ENCODE assay signal across 21 mouse cellular contexts in the genomic region with DNA sequence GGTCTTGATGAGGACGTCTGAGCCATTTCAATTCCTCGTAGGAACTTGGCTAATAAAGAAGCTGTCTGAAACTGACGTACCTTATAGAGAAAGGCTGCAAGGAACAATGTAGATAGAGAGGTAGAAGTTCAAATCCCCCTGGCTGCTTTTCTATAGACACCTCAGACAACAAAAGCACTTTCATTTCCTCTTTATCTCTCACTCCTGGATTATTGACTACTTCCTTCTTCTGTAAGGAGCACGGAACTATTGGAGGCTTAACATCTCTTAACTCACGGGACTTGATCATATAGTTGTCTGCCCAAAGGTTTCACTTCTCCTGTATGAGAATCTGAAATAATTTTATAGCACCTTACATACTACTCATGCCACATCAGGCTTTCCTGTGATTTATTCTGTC. TPM values are rescaled to one million over a fixed set of nuclear protein-coding genes. Genes with fewer than 3 reads are reported as not detected.
DNase-seq lines count a peak whose midpoint lies in the region; ATAC-seq and TF ChIP-seq lines count a peak whose summit lies in the region.
"Had no signal": no experiment of that assay in that cellular context is flagged by ENCODE, and none has a peak within 500 bp of the region (broad histone marks: within the 10 kb centered on the region; RNA-seq: fewer than 3 reads in every experiment).

No protein-coding gene starts in this region.

- TF ChIP-seq CTCF in midbrain, postnatal 0 days (IDR thresholded peaks at IDR 0.05) = no peak
- no peak for TF ChIP-seq CTCF in CH12.LX (conservative IDR thresholded peaks at IDR 0.05 in 1 of 2, IDR thresholded peaks at IDR 0.05 in 1 of 2; ENCODE audit: low read depth in 2 of 2, low read length in 2 of 2)
- TF ChIP-seq CTCF in stomach, postnatal 0 days (IDR thresholded peaks at IDR 0.05; ENCODE audit: low read depth) = no peak

- H3K9me3 ChIP-seq in midbrain, embryonic 11.5 days (ENCODE audit: control insufficient read depth, low read length) = no peaks in the 10 kb centered on the region
- H3K9me3 ChIP-seq in midbrain, postnatal 0 days (ENCODE audit: low read length) = no peaks in the 10 kb centered on the region
- peaks cover 79% of the 10 kb centered on the region for H3K9me3 ChIP-seq in CH12.LX (replicated peaks; ENCODE audit: low read length)
- H3K9me3 ChIP-seq in stomach, postnatal 0 days (ENCODE audit: control insufficient read depth, low read length) = no peaks in the 10 kb centered on the region
- H3K9me3 ChIP-seq: embryonic facial prominence, embryonic 13.5 days; forebrain, embryonic 12.5 days; heart, embryonic 10.5 days; hindbrain, embryonic 10.5 days had no signal

- H3K27ac ChIP-seq in midbrain, embryonic 11.5 days (ENCODE audit: low read depth, low read length) = no peak overlapping the region
- no peak overlapping the region for H3K27ac ChIP-seq in midbrain, postnatal 0 days (ENCODE audit: low read depth, low read length)
- no peak overlapping the region for H3K27ac ChIP-seq in CH12.LX (ENCODE audit: insufficient read depth, low read depth)
- no peak overlapping the region for H3K27ac ChIP-seq in stomach, postnatal 0 days (replicated peaks)
- H3K27ac ChIP-seq: embryonic facial prominence, embryonic 13.5 days; forebrain, embryonic 12.5 days; heart, embryonic 10.5 days; hindbrain, embryonic 10.5 days; hindbrain, embryonic 14.5 days had no signal

- H3K36me3 ChIP-seq in midbrain, embryonic 11.5 days (ENCODE audit: control insufficient read depth, insufficient read depth, low read length) = no peaks in the 10 kb centered on the region
- H3K36me3 ChIP-seq in midbrain, postnatal 0 days (ENCODE audit: insufficient read depth, low read length) = no peaks in the 10 kb centered on the region
- H3K36me3 ChIP-seq in CH12.LX (replicated peaks in 1 of 2; ENCODE audit: control insufficient read depth in 1 of 2, insufficient read depth in 1 of 2, low read length in 1 of 2) = no peaks in the 10 kb centered on the region
- no peaks in the 10 kb centered on the region for H3K36me3 ChIP-seq in splenic B cell, adult 2 months (ENCODE audit: control insufficient read depth, insufficient read depth, low read length, poor library complexity, severe bottlenecking)
- H3K36me3 ChIP-seq in stomach, postnatal 0 days (ENCODE audit: control insufficient read depth, insufficient read depth, low read length) = no peaks in the 10 kb centered on the region
- H3K36me3 ChIP-seq: embryonic facial prominence, embryonic 13.5 days; forebrain, embryonic 12.5 days; heart, embryonic 10.5 days; hindbrain, embryonic 10.5 days had no signal

- DNase-seq in midbrain, embryonic 11.5 days (ENCODE audit: low spot score, missing footprints) = peak; percentile 21
- no peak for DNase-seq in midbrain, postnatal 0 days (ENCODE audit: low spot score)
- no peak for DNase-seq in CH12.LX (ENCODE audit: extremely low read depth)
- DNase-seq in splenic B cell, adult 2 months (ENCODE audit: low read depth, low spot score) = peak; percentile 83
- no peak for DNase-seq in urinary bladder, postnatal 14 days (ENCODE audit: low spot score)
- DNase-seq in stomach, postnatal 0 days (ENCODE audit: low spot score) = no peak
- DNase-seq: adrenal gland, postnatal 10 days; cerebellum, adult 11-12 months; cerebellum, adult 9-10 months; cerebellum, postnatal 25 days; gastrocnemius, postnatal 14 days; heart, adult 18-20 months had no signal

- H3K4me1 ChIP-seq in midbrain, embryonic 11.5 days (ENCODE audit: control insufficient read depth, insufficient read depth, low read length) = no peaks in the 10 kb centered on the region; the same call in 1 of the 2 replicates
- H3K4me1 ChIP-seq in midbrain, postnatal 0 days (ENCODE audit: insufficient read depth, low read length) = no peaks in the 10 kb centered on the region
- no peaks in the 10 kb centered on the region for H3K4me1 ChIP-seq in CH12.LX (ENCODE audit: control insufficient read depth in 1 of 2, insufficient read depth in 2 of 2)
- H3K4me1 ChIP-seq in stomach, postnatal 0 days (replicated peaks; ENCODE audit: control insufficient read depth, insufficient read depth) = no peaks in the 10 kb centered on the region

- no peak for TF ChIP-seq EP300 in CH12.LX (IDR thresholded peaks at IDR 0.05; ENCODE audit: low read length)
- TF ChIP-seq EP300 in stomach, postnatal 0 days (optimal IDR thresholded peaks at IDR 0.05) = no peak

- H3K27me3 ChIP-seq in midbrain, embryonic 11.5 days (ENCODE audit: control insufficient read depth, insufficient read depth, low read length) = peaks cover 2% of the 10 kb centered on the region; the same call in 1 of the 2 replicates
- H3K27me3 ChIP-seq in midbrain, postnatal 0 days (ENCODE audit: insufficient read depth, low read length) = 0 out of 2 replicates have a peak, but pooled peaks cover 2% of the 10 kb centered on the region
- no peaks in the 10 kb centered on the region for H3K27me3 ChIP-seq in CH12.LX (replicated peaks)
- H3K27me3 ChIP-seq in splenic B cell, adult 2 months (ENCODE audit: control insufficient read depth, insufficient read depth, low read length, poor library complexity, severe bottlenecking) = no peaks in the 10 kb centered on the region
- H3K27me3 ChIP-seq in stomach, postnatal 0 days (ENCODE audit: control insufficient read depth, insufficient read depth, low read length) = no peaks in the 10 kb centered on the region
- H3K27me3 ChIP-seq: embryonic facial prominence, embryonic 13.5 days had no signal

- in situ Hi-C loops in CH12.LX (cut with MboI; ENCODE audit: low pct_ligation_motif_present, low pct_unique_long_range_greater_than_20kb, low sequenced_read_pairs) = no loop called here

- TF ChIP-seq RAD21 in CH12.LX (IDR thresholded peaks at IDR 0.05; ENCODE audit: low read depth, low read length) = no peak

- no peak overlapping the region for H3K9ac ChIP-seq in midbrain, embryonic 11.5 days (ENCODE audit: low read length)
- no peak overlapping the region for H3K9ac ChIP-seq in midbrain, postnatal 0 days (replicated peaks; ENCODE audit: low read length, poor library complexity, severe bottlenecking)
- H3K9ac ChIP-seq in CH12.LX (ENCODE audit: insufficient read depth, low read depth) = no peak overlapping the region
- no peak overlapping the region for H3K9ac ChIP-seq in stomach, postnatal 0 days (ENCODE audit: low read length)
- H3K9ac ChIP-seq: embryonic facial prominence, embryonic 13.5 days; forebrain, embryonic 12.5 days; hindbrain, embryonic 14.5 days had no signal

- TF ChIP-seq POLR2A in CH12.LX (IDR thresholded peaks at IDR 0.05; ENCODE audit: low read depth, low read length) = no peak

- WGBS in midbrain, embryonic 11.5 days = 61% methylated on average over 5 of the region's 5 CpGs
- 69% methylated on average over 5 of the region's 5 CpGs for WGBS in midbrain, postnatal 0 days
- WGBS in stomach, postnatal 0 days = 66% methylated on average over 5 of the region's 5 CpGs

- dilution Hi-C loops in CH12.LX (cut with MboI; ENCODE audit: extremely low pct_ligation_motif_present, extremely low pct_unique_long_range_greater_than_20kb, low sequenced_read_pairs) = no loop called here

- H3K4me2 ChIP-seq in midbrain, embryonic 11.5 days = no peak overlapping the region
- H3K4me2 ChIP-seq in midbrain, postnatal 0 days (ENCODE audit: low read depth, low read length, poor library complexity, severe bottlenecking) = no peak overlapping the region
- no peak overlapping the region for H3K4me2 ChIP-seq in CH12.LX (ENCODE audit: insufficient read depth, low read depth, poor library complexity, severe bottlenecking)
- no peak overlapping the region for H3K4me2 ChIP-seq in stomach, postnatal 0 days (replicated peaks; ENCODE audit: low read depth)
- H3K4me2 ChIP-seq: embryonic facial prominence, embryonic 13.5 days; forebrain, embryonic 12.5 days; hindbrain, embryonic 14.5 days had no signal

- no peak overlapping the region for H3K4me3 ChIP-seq in midbrain, embryonic 11.5 days (ENCODE audit: low read depth, low read length)
- no peak overlapping the region for H3K4me3 ChIP-seq in midbrain, postnatal 0 days (ENCODE audit: low read depth, low read length)
- H3K4me3 ChIP-seq in CH12.LX (replicated peaks in 1 of 3; ENCODE audit: low read depth in 2 of 3, low read length in 2 of 3, poor library complexity in 1 of 3) = no peak overlapping the region
- H3K4me3 ChIP-seq in stomach, postnatal 0 days (ENCODE audit: low read depth, low read length) = no peak overlapping the region
- H3K4me3 ChIP-seq: embryonic facial prominence, embryonic 13.5 days; forebrain, embryonic 12.5 days; heart, embryonic 10.5 days; hindbrain, embryonic 10.5 days had no signal

- no peaks in the 10 kb centered on the region for H3K79me2 ChIP-seq in CH12.LX (replicated peaks; ENCODE audit: control insufficient read depth, extremely low read depth, insufficient read depth, poor library complexity, severe bottlenecking)

- ATAC-seq in midbrain, embryonic 11.5 days (ENCODE audit: low FRiP score) = no peak
- no peak for ATAC-seq in midbrain, postnatal 0 days (ENCODE audit: low FRiP score)
- ATAC-seq in megakaryocyte, adult 5-6 weeks (ENCODE audit: poor library complexity, severe bottlenecking) = peak; percentile 43
- no peak for ATAC-seq in stomach, postnatal 0 days (ENCODE audit: low FRiP score, low TSS enrichment)
- ATAC-seq: CD4-positive, CD25-positive, alpha-beta regulatory T cell, adult 4 months; forebrain, embryonic 16.5 days had no signal

TF ChIP-seq in CH12.LX, 34 proteins besides CTCF, POLR2A, EP300 and RAD21:
- TF ChIP-seq BHLHE40 (IDR thresholded peaks at IDR 0.05; ENCODE audit: low read depth, low read length) (0 out of 2 replicates have a peak, but pooled peaks have one; percentile 13), JUND (conservative IDR thresholded peaks at IDR 0.05; ENCODE audit: low read depth, low read length) (no peak), MAZ (IDR thresholded peaks at IDR 0.05; ENCODE audit: low read depth, low read length) (no peak), MXI1 (IDR thresholded peaks at IDR 0.05; ENCODE audit: low read depth, low read length) (no peak)

RNA-seq across cellular contexts. Expression of a gene that starts 2.9 kb away (rescaled TPM):
- 13.3 and 15.1 TPM in 2 replicates for polyA plus RNA-seq in midbrain, embryonic 11.5 days (2014; fragmentation: Nextera tagmentation; extraction: Ambion mirVana)
- 40.0 and 53.9 TPM in 2 replicates for total RNA-seq in midbrain, postnatal 0 days (2014; rRNA removed)
- polyA plus RNA-seq in midbrain, postnatal 0 days (2015; fragmentation: Nextera tagmentation; extraction: Ambion mirVana) = 22.3 and 24.5 TPM in 2 replicates
- total RNA-seq in CH12.LX (2012; rRNA removed) (not detected in 2 replicates), CH12.LX (2014; rRNA removed) (not detected in 2 replicates)
- not detected in 2 replicates for polyA plus RNA-seq in CH12.LX (2012; ENCODE audit: insufficient read length, low read depth)
- 92.0 and 102 TPM in 2 replicates for total RNA-seq in megakaryocyte, adult 5-6 weeks (2015)
- total RNA-seq in megakaryocyte, adult 5-6 weeks (2017) = 62.3 and 71.4 TPM in 2 replicates
- polyA plus RNA-seq in stomach, postnatal 0 days (2015; fragmentation: Nextera tagmentation; extraction: Ambion mirVana) = 6.1 and 6.7 TPM in 2 replicates
- total RNA-seq: MEL had no signal

Comparison
In these comparisons a context has a peak if more than half of its experiments do, and no peak if none do; other contexts are left out.
1. DNase-seq: peak in midbrain, embryonic 11.5 days (single experiment) and splenic B cell, adult 2 months (single experiment); none in midbrain, postnatal 0 days (single experiment), CH12.LX (single experiment), urinary bladder, postnatal 14 days (single experiment) and stomach, postnatal 0 days (single experiment).